In genomic region chr2:103600165-103600891, GRCm38 (mm10) we compare ENCODE assay signal across 8 mouse cellular contexts. TPM values are rescaled to one million over a fixed set of nuclear protein-coding genes. Genes with fewer than 3 reads are reported as not detected.
DNase-seq lines count a peak whose midpoint lies in the region; ATAC-seq and TF ChIP-seq lines count a peak whose summit lies in the region.

No protein-coding gene starts in this region.

- no peak for TF ChIP-seq POLR2A in CH12.LX (IDR thresholded peaks at IDR 0.05; ENCODE audit: low read depth, low read length)

- no peak for TF ChIP-seq RAD21 in CH12.LX (IDR thresholded peaks at IDR 0.05; ENCODE audit: low read depth, low read length)

- TF ChIP-seq EP300 in CH12.LX (IDR thresholded peaks at IDR 0.05; ENCODE audit: low read length): no peak

- no peaks in the 10 kb centered on the region for H3K9me3 ChIP-seq in CH12.LX (replicated peaks; ENCODE audit: low read length)
- H3K9me3 ChIP-seq in hindbrain, embryonic 14.5 days (ENCODE audit: control insufficient read depth, low read length): no peaks in the 10 kb centered on the region

- no peak overlapping the region for H3K4me3 ChIP-seq in CH12.LX (replicated peaks in 1 of 3; ENCODE audit: low read depth in 2 of 3, low read length in 2 of 3, poor library complexity in 1 of 3)
- no peak overlapping the region for H3K4me3 ChIP-seq in hindbrain, embryonic 14.5 days (replicated peaks; ENCODE audit: low read length)

- dilution Hi-C loops in CH12.LX (cut with MboI; ENCODE audit: extremely low pct_ligation_motif_present, extremely low pct_unique_long_range_greater_than_20kb, low sequenced_read_pairs): no loop called here

- H3K27me3 ChIP-seq in CH12.LX (replicated peaks): no peaks in the 10 kb centered on the region
- no peaks in the 10 kb centered on the region for H3K27me3 ChIP-seq in hindbrain, embryonic 14.5 days (ENCODE audit: control insufficient read depth, insufficient read depth, low read length)

- H3K36me3 ChIP-seq in CH12.LX (replicated peaks in 1 of 2; ENCODE audit: control insufficient read depth in 1 of 2, insufficient read depth in 1 of 2, low read length in 1 of 2): peaks cover 0 to 1% of the 10 kb centered on the region in 2 experiments
- H3K36me3 ChIP-seq in hindbrain, embryonic 14.5 days (replicated peaks; ENCODE audit: control insufficient read depth, insufficient read depth): no peaks in the 10 kb centered on the region

- peak; percentile 29 for DNase-seq in CH12.LX (ENCODE audit: extremely low read depth)
- peak; percentile 31 for DNase-seq in adrenal gland, adult 8-10 months
- DNase-seq in frontal cortex, postnatal 10 days (ENCODE audit: low spot score in 2 of 2): peak; percentile 29 to 34
- DNase-seq in hindbrain, embryonic 14.5 days (ENCODE audit: low spot score): peak; percentile 45
- peak; percentile 57 to 63 for DNase-seq in layer of hippocampus, postnatal 10 days (ENCODE audit: low spot score in 2 of 2)
- DNase-seq in urinary bladder, postnatal 14 days (ENCODE audit: low spot score): no peak
- no peak for DNase-seq in spleen, adult 18-20 months

- in situ Hi-C loops in CH12.LX (cut with MboI; ENCODE audit: low pct_ligation_motif_present, low pct_unique_long_range_greater_than_20kb, low sequenced_read_pairs): no loop called here

- peaks cover 7 to 35% of the 10 kb centered on the region in 2 experiments; a peak in 3 of 4 replicates for H3K4me1 ChIP-seq in CH12.LX (ENCODE audit: control insufficient read depth in 1 of 2, insufficient read depth in 2 of 2)
- peaks cover 15% of the 10 kb centered on the region for H3K4me1 ChIP-seq in hindbrain, embryonic 14.5 days (replicated peaks; ENCODE audit: control insufficient read depth, insufficient read depth, low read length)

- 38% methylated on average over 8 of the region's 8 CpGs for WGBS in hindbrain, embryonic 14.5 days

- H3K27ac ChIP-seq in CH12.LX (ENCODE audit: insufficient read depth, low read depth): no peak overlapping the region
- H3K27ac ChIP-seq in hindbrain, embryonic 14.5 days: 0 out of 2 replicates have a peak overlapping the region, but pooled peaks have one; percentile 16

- H3K79me2 ChIP-seq in CH12.LX (replicated peaks; ENCODE audit: control insufficient read depth, extremely low read depth, insufficient read depth, poor library complexity, severe bottlenecking): no peaks in the 10 kb centered on the region

- ATAC-seq in hindbrain, embryonic 14.5 days (ENCODE audit: low FRiP score): peak; percentile 74
- ATAC-seq in megakaryocyte-erythroid progenitor cell, adult 5-6 weeks (replicated peaks; ENCODE audit: low FRiP score, low TSS enrichment, poor library complexity, severe bottlenecking): peak; percentile 52; the same call in 1 of the 2 replicates

- TF ChIP-seq CTCF in CH12.LX (conservative IDR thresholded peaks at IDR 0.05 in 1 of 2, IDR thresholded peaks at IDR 0.05 in 1 of 2; ENCODE audit: low read depth in 2 of 2, low read length in 2 of 2): no peak

- H3K4me2 ChIP-seq in CH12.LX (ENCODE audit: insufficient read depth, low read depth, poor library complexity, severe bottlenecking): no peak overlapping the region
- no peak overlapping the region for H3K4me2 ChIP-seq in hindbrain, embryonic 14.5 days (replicated peaks)

- no peak overlapping the region for H3K9ac ChIP-seq in CH12.LX (ENCODE audit: insufficient read depth, low read depth)
- 0 out of 2 replicates have a peak overlapping the region, but pooled peaks have one; percentile 6 for H3K9ac ChIP-seq in hindbrain, embryonic 14.5 days

TF ChIP-seq in CH12.LX, 34 proteins besides CTCF, POLR2A, EP300 and RAD21:
- no peak for TF ChIP-seq SMC3 (IDR thresholded peaks at IDR 0.05; ENCODE audit: low read depth, low read length)
- TF ChIP-seq PAX5 (IDR thresholded peaks at IDR 0.05; ENCODE audit: low read length): no peak
- peak; percentile 37; the same call in 1 of the 2 replicates for TF ChIP-seq BHLHE40 (IDR thresholded peaks at IDR 0.05; ENCODE audit: low read depth, low read length)
TF ChIP-seq in CH12.LX: peak in this region for 1.

RNA-seq across cellular contexts. Expression of gene Abtb2, which starts 34.2 kb away (rescaled TPM):
- total RNA-seq in CH12.LX (2012; rRNA removed): 6.3 and 7.7 TPM in 2 replicates
- 2.4 and 2.9 TPM in 2 replicates for total RNA-seq in CH12.LX (2014; rRNA removed)
- polyA plus RNA-seq in CH12.LX (2012; ENCODE audit: insufficient read length, low read depth): 3.8 and 3.9 TPM in 2 replicates
- 10 to 100 TPM in 3 of 4 experiments, 1 to 10 TPM in 1; 8.8 to 57.0 (median 24.5) TPM for total RNA-seq in adrenal gland, adult 8-10 months (2022)
- 10.5 and 11.9 TPM in 2 replicates for polyA plus RNA-seq in hindbrain, embryonic 14.5 days (2014; fragmentation: Nextera tagmentation; extraction: Ambion mirVana)
- 10 to 100 TPM; 13.8 to 14.4 TPM for total RNA-seq in layer of hippocampus, postnatal 10 days (2021)
- total RNA-seq in megakaryocyte-erythroid progenitor cell, adult 5-6 weeks (2014; fragmentation: Nextera tagmentation): 0.57 and 1.4 TPM in 2 replicates
- 0.42 and 0.99 TPM in 2 replicates for total RNA-seq in megakaryocyte-erythroid progenitor cell, adult 5-6 weeks (2017)

Comparison
In these comparisons a context has a peak if more than half of its experiments do, and no peak if none do; other contexts are left out.
1. DNase-seq: peak in CH12.LX (single experiment), adrenal gland, adult 8-10 months (single experiment), frontal cortex, postnatal 10 days (2 of 2), hindbrain, embryonic 14.5 days (single experiment) and layer of hippocampus, postnatal 10 days (2 of 2); none in urinary bladder, postnatal 14 days (single experiment) and spleen, adult 18-20 months (0 of 2).